Mouse (Mus musculus): Measurements from ENCODE around the gene Ammecr1. TPM values are rescaled to one million over a fixed set of nuclear protein-coding genes. Genes with fewer than 3 reads are reported as not detected.
A peak's percentile ranks its signal among the peaks of the same experiment; 100 is the strongest.

The Ammecr1 gene
- polyA plus RNA-seq, 1 experiment from 2014 or later: 5.0 TPM

DNA sequence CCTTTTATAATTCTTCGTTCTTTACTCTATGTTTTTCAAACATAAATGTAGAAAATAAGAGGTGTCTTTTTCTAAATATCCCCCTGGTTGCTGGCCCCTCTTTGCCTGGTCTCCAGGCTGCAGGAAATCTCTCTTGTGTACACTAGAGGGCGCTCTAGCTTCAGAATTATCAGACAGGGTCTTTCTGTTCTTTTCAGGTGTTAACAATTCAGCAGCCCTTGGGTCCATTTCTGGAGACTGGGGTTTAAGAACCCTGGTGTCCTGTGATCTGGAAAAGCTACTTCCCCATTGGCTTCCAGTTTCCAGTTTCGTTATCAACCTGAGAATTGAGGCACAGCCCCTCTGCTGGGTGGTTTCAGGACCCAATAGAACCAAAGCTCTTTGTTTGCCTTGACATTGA lies 144.7 kb downstream of the Ammecr1 start:
- Histone ChIP-seq H3K4me2 (replicated peaks) (no peak overlapping the region), H3K27ac (replicated peaks) (no peak overlapping the region), H3K9ac (replicated peaks) (no peak overlapping the region), H3K27me3 (no peaks in the 10 kb centered on the region), H3K9me3 (no peaks in the 10 kb centered on the region), H3K4me3 (no peak overlapping the region), H3K36me3 (no peaks in the 10 kb centered on the region), H3K4me1 (no peaks in the 10 kb centered on the region)
- WGBS: 36% methylated on average over 3 of the region's 3 CpGs
- ATAC-seq (replicated peaks): no peak

DNA sequence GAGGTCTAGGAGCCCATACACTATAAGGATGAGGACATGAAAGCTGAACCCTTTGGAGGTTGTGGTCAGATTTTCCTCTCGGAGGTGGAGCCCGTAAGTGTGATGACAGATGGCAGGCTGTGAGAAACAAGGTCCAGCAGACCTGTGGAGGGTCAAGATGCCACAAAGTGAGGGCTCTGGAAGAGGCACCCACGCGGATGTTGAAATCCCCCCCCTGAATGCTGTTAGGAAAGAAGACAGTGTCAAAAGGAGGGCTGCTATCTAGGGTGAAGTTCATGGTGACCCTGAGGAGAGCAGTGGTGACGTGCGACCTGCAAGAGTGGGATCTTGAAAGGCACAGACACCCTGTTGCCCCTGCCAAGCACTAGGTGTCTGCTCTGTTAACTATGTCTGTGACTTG lies 145.3 kb downstream of the Ammecr1 start:
- Histone ChIP-seq H3K9ac (replicated peaks) (no peak overlapping the region), H3K36me3 (no peaks in the 10 kb centered on the region), H3K4me3 (no peak overlapping the region), H3K27ac (replicated peaks) (no peak overlapping the region), H3K4me2 (replicated peaks) (no peak overlapping the region), H3K9me3 (no peaks in the 10 kb centered on the region), H3K27me3 (no peaks in the 10 kb centered on the region), H3K4me1 (no peaks in the 10 kb centered on the region)
- ATAC-seq (replicated peaks): no peak
- WGBS: 91% methylated on average over 6 of the region's 6 CpGs

DNA sequence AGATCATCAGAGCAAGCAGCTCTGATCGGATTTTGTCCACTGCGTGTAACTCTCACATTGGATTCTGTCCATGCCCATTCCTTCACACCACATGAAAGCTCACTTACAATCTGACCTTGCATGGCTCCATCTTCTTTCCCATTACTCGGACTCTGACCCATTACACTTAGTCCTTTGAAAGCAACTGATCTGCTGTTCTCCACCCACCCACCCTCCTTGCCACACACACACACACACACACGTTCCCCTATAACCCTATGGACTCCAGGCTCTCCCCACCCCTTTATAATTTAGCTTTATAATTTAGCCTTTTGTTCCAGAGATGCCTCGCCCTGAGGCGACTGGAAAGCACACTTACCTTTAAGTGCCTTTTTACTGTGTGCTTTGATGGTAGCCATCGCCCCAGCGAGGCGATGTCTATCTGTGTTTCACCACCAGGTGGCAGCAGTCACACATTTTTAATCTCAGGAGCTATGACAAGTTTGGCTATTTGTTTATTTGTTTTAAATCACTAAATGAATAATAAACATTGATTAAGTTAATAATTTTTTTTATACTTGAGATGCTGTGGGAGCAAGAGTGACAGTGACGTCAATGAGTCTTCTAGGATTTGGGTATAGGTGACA lies 148.4 kb downstream of the Ammecr1 start:
- no peak overlapping the region for H3K4me3 ChIP-seq
- H3K9me3 ChIP-seq: no peaks in the 10 kb centered on the region
- no peaks in the 10 kb centered on the region for H3K27me3 ChIP-seq
- no peak; the same call in 1 of the 2 replicates for ATAC-seq (replicated peaks)
- WGBS: 44% methylated on average over 10 of the region's 10 CpGs
- H3K4me1 ChIP-seq: no peaks in the 10 kb centered on the region
- no peak overlapping the region for H3K4me2 ChIP-seq (replicated peaks)
- H3K27ac ChIP-seq (replicated peaks): no peak overlapping the region
- H3K36me3 ChIP-seq: no peaks in the 10 kb centered on the region
- no peak overlapping the region for H3K9ac ChIP-seq (replicated peaks)

DNA sequence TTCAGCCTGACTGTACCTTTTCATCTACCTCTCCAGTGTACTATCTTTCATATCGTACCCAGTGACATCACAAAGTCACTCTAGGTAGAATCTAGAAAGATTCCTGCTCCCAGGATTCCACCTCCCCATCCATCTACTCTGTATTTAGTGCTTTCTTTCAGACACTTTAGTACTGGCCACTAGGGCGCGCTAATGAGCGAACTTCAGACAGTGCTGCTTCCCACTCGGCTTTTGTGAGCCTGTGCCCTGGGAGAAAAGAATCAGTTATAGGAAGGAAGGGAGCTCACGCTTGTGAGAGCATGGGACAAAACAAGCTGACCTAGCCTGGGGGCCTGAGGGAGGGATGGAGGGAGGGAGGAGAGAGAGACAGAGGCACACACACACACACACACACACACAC lies 153.4 kb downstream of the Ammecr1 start:
- H3K4me3 ChIP-seq: no peak overlapping the region
- H3K27me3 ChIP-seq: no peaks in the 10 kb centered on the region
- no peak overlapping the region for H3K9ac ChIP-seq (replicated peaks)
- H3K4me1 ChIP-seq: no peaks in the 10 kb centered on the region
- 21% methylated on average over 6 of the region's 6 CpGs for WGBS
- H3K9me3 ChIP-seq: no peaks in the 10 kb centered on the region
- no peaks in the 10 kb centered on the region for H3K36me3 ChIP-seq
- H3K4me2 ChIP-seq (replicated peaks): no peak overlapping the region
- no peak overlapping the region for H3K27ac ChIP-seq (replicated peaks)
- ATAC-seq (replicated peaks): 0 out of 2 replicates have a peak, but pooled peaks have one; percentile 53

DNA sequence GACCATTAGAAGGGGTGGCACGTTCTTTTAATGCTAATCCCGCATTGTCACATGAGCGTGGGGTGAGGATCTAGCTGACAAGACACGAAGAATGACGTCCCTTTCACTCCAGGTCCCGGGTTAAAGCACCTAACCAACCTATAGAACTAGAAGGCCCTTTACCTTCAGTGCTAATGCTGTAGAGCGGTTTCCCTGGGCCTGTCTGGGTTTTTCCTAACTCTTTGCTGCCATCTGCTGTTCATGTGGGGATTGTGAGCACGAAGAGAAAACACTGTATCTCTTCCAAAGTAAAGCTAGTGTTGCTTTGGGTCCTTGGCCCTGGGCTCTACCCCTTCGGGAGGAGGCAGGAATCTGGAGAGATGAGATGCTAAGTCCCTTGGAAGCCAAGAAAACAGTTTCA lies 158.1 kb downstream of the Ammecr1 start:
- Histone ChIP-seq H3K9me3 (no peaks in the 10 kb centered on the region), H3K36me3 (no peaks in the 10 kb centered on the region), H3K4me3 (no peak overlapping the region), H3K27me3 (no peaks in the 10 kb centered on the region), H3K4me1 (no peaks in the 10 kb centered on the region), H3K27ac (replicated peaks) (no peak overlapping the region), H3K9ac (replicated peaks) (no peak overlapping the region), H3K4me2 (replicated peaks) (no peak overlapping the region)
- WGBS: 47% methylated on average over 9 of the region's 9 CpGs
- peak; percentile 48; the same call in 1 of the 2 replicates for ATAC-seq (replicated peaks)

DNA sequence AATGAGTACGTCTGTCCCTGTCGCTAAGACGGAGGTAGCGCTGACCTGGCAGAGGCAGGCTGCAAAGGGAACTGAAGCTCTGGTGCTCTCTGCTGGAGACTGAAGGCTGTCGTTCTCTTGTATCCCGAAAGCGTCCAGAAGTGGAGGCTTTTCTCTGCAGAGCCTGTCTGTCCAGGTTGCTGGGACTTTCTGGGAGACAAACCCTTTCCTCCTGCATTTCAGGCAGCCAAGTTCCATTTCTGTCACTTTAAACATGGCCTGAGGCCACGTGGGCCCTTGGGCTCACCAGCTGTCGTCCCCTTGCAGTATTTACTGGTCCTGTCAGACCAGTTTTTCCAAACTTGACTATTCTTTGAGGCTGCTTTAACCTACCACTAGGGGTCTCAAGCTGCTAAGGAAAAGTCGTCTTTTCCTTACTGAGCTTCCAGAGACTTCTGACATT lies 159.9 kb downstream of the Ammecr1 start:
- H3K36me3 ChIP-seq: no peaks in the 10 kb centered on the region
- ATAC-seq (replicated peaks): 0 out of 2 replicates have a peak, but pooled peaks have one; percentile 31
- H3K4me1 ChIP-seq: no peaks in the 10 kb centered on the region
- 45% methylated on average over 10 of the region's 10 CpGs for WGBS
- no peaks in the 10 kb centered on the region for H3K9me3 ChIP-seq
- H3K4me2 ChIP-seq (replicated peaks): no peak overlapping the region
- H3K4me3 ChIP-seq: no peak overlapping the region
- no peak overlapping the region for H3K9ac ChIP-seq (replicated peaks)
- H3K27ac ChIP-seq (replicated peaks): no peak overlapping the region
- no peaks in the 10 kb centered on the region for H3K27me3 ChIP-seq

DNA sequence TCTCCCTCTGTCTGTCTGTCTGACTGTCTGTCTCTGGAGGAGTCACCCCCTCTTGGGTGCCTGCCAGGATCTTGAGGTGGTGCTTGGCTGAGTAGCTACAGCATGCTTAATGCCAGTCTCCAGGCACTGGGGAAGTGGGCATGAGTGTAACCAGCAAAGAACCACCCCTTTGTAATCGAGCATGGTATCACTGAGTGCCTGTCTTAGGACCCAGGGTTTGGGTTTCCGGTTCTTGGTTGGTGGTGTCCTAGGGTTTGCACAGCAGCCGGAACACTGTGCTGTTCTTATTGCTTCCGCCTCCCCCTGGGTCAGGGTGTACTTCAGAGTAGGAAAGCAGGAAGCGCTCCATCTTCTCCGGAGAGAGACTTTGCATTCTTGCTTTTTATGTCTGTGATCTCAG lies 160.4 kb downstream of the Ammecr1 start:
- ATAC-seq (replicated peaks): no peak
- Histone ChIP-seq H3K27me3 (no peaks in the 10 kb centered on the region), H3K36me3 (no peaks in the 10 kb centered on the region), H3K4me3 (no peak overlapping the region), H3K27ac (replicated peaks) (no peak overlapping the region), H3K4me2 (replicated peaks) (no peak overlapping the region), H3K9ac (replicated peaks) (no peak overlapping the region), H3K9me3 (no peaks in the 10 kb centered on the region), H3K4me1 (no peaks in the 10 kb centered on the region)
- 79% methylated on average over 6 of the region's 6 CpGs for WGBS

DNA sequence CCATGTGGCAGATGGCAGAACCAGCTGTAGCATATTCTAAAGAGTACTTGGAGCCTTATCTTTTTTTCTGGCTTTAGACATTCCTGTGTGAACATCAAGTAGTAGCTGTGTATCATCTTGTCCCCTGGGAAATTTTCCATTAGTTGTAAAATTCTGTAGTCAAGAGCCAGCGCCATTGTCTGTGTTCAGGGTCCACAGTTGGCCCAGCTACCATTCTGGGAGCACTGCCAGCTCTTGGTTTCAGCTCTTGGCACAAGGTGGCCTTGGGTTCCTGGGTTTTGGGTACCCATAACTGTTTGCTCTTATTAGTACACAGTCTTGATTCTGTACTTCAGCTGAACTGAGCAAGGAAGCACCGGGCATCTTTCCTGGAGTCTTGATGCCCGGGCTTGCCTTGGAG lies 161.9 kb downstream of the Ammecr1 start:
- WGBS: 77% methylated on average over 3 of the region's 3 CpGs
- no peak overlapping the region for H3K4me2 ChIP-seq (replicated peaks)
- no peaks in the 10 kb centered on the region for H3K36me3 ChIP-seq
- H3K9ac ChIP-seq (replicated peaks): no peak overlapping the region
- ATAC-seq (replicated peaks): no peak
- no peak overlapping the region for H3K27ac ChIP-seq (replicated peaks)
- no peaks in the 10 kb centered on the region for H3K9me3 ChIP-seq
- H3K4me1 ChIP-seq: no peaks in the 10 kb centered on the region
- no peaks in the 10 kb centered on the region for H3K27me3 ChIP-seq
- no peak overlapping the region for H3K4me3 ChIP-seq

Small RNAs within 50 kb of the gene (microRNA-seq; reads per million reads assigned to microRNA genes)
- gene Gm44351: not detected

Other genes starting within 250 kb of the Ammecr1 start
- 0.43 and 0.55 TPM in 2 replicates for gene Rtl9, start 132.9 kb upstream of the Ammecr1 start, polyA plus RNA-seq (2015; fragmentation: Nextera tagmentation; extraction: Ambion mirVana)

Measured in forebrain, embryonic 15.5 days (tissue).